Mouse (Mus musculus): Measurements from ENCODE around the gene Hnrnpu.

DNA sequence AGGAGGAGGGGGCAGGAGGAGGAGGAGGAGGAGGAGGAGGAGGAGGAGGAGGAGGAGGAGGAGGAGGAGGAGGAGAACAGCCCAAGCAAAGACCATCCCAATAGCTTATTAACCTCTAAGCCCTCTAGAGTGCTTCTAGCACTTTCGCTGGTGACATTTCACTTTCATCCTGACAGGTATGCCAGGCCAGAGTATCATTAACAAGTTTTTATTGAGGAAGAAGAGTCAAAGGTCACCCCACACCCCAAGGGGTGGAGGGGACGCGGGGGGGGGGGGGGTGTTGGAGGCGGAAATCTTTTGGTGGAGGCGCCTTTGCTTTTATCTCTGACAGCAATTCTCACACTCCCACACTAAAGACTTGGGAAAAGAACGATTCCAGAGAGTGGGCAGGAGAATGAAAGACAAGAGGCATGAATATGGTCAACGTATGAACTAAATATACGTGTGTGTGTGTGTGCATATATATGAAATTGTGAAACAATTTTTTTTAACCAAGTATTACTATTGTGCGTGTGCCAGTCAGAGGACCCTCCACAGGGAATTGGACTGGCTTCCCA lies 62.3 kb downstream of the Hnrnpu start:
- TF ChIP-seq CTCF (IDR thresholded peaks at IDR 0.05) = no peak
- TF ChIP-seq EP300 (IDR thresholded peaks at IDR 0.05) = no peak
